Mouse (Mus musculus) bone marrow, adult 2 months (tissue): ENCODE data around the gene Usp42.

ENCODE experiments used
- CTCF ChIP-seq: fragments of 200-500 bp; IDR thresholded peaks from 2 replicates; pipeline ENCODE4 v1.5.1; 2011; ENCODE audit warnings: low read length, control low read depth; ENCODE audit not compliant: control insufficient read depth, insufficient read depth
- POLR2A ChIP-seq: fragments of 200-500 bp; IDR thresholded peaks from 2 replicates; pipeline ENCODE4 v1.6.1; 2011; ENCODE audit warnings: low read depth, mild to moderate bottlenecking, control low read depth, low read length, borderline replicate concordance; ENCODE audit not compliant: control insufficient read depth

DNA sequence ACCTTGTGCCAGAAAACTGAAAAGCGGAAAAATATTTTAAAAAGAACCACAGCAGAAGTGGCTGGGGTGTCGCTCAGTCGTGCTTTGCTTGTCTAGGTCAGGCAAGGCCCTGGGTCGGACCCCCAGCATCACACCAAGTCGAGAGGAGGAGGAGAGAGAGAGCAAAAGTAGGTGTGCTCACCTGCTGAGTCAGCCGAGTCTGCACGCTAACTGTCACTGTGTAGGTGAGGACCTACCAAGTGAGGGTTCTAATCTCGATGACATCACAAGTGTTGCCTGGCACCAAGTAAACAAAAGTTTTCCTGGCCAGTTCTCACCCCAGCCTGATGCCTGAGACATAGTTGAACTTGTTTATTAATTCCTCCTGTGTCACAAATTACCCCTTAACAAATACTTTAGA, 27.5 kb upstream of the Usp42 start:
- TF ChIP-seq POLR2A (no peak), CTCF (no peak)
